In the genomic region with DNA sequence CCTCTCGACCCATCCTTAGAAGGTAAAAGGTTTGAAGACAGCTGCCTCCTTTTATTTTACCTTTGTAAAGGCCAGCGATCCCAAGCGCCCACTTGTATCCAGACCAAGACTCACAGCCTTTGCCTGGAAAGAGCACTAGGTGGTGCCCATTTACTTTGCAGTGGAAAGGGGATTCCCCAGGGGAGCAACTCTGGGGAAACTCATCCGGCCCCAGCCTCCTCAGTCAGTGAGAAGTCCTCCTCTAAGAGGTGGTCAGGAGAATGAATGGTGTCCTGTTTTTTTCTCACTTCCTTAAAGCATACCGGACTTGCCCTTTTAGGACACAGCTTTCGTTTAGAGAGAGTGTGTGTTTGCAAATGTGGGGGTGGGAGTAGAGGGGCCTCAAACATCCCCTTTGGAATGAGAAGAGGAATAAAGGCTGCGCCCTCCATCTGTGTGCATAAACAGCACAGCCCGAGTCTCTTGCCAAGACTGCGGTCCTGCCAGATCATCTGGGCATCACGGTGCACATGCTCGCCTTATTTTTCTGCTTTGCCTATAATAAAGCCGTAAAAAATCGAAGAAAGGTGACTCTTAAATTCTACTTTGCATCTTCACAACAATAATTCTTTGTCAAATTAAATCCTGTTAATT, we compare ENCODE assay signal across 9 mouse cellular contexts. TPM values are rescaled to one million over a fixed set of nuclear protein-coding genes. Genes with fewer than 3 reads are reported as not detected.
DNase-seq lines count a peak whose midpoint lies in the region; ATAC-seq and TF ChIP-seq lines count a peak whose summit lies in the region.
"Had no signal": no experiment of that assay in that cellular context is flagged by ENCODE, and none has a peak within 500 bp of the region (broad histone marks: within the 10 kb centered on the region; RNA-seq: fewer than 3 reads in every experiment).

No protein-coding gene starts in this region.

- 11% methylated on average over 13 of the region's 13 CpGs for WGBS in intestine, embryonic 15.5 days
- 8% methylated on average over 13 of the region's 13 CpGs for WGBS in lung, adult 2 months

- TF ChIP-seq POLR2A in lung, adult 2 months (IDR thresholded peaks at IDR 0.05; ENCODE audit: borderline replicate concordance, extremely low read depth, low read depth, low read length): no peak

- H3K27ac ChIP-seq in intestine, embryonic 15.5 days: peak overlapping the region; percentile 51; the same call in 1 of the 2 replicates

- no peaks in the 10 kb centered on the region for H3K27me3 ChIP-seq in intestine, embryonic 15.5 days (replicated peaks)

- H3K9ac ChIP-seq in intestine, embryonic 15.5 days: peak overlapping the region; percentile 10; the same call in 1 of the 2 replicates

- no peaks in the 10 kb centered on the region for H3K9me3 ChIP-seq in intestine, embryonic 15.5 days

- peak; percentile 46 for TF ChIP-seq CTCF in lung, adult 2 months (IDR thresholded peaks at IDR 0.05; ENCODE audit: insufficient read depth, low read length)

- H3K4me2 ChIP-seq in intestine, embryonic 15.5 days (replicated peaks): peak overlapping the region; percentile 49

- no peaks in the 10 kb centered on the region for H3K4me1 ChIP-seq in intestine, embryonic 15.5 days (replicated peaks)
- no peaks in the 10 kb centered on the region for H3K4me1 ChIP-seq in lung, adult 2 months (ENCODE audit: control insufficient read depth, insufficient read depth, low read length)

- H3K4me3 ChIP-seq in intestine, embryonic 15.5 days (replicated peaks): no peak overlapping the region
- H3K4me3 ChIP-seq in lung, adult 2 months (replicated peaks; ENCODE audit: extremely low read depth, low read depth, low read length): no peak overlapping the region
- H3K4me3 ChIP-seq: myocyte had no signal

- no peaks in the 10 kb centered on the region for H3K36me3 ChIP-seq in intestine, embryonic 15.5 days

- peak; percentile 93 for ATAC-seq in granulocyte monocyte progenitor cell, adult 5-6 weeks (replicated peaks; ENCODE audit: poor library complexity, severe bottlenecking)
- peak; percentile 90 for ATAC-seq in intestine, embryonic 15.5 days
- no peak for ATAC-seq in inflammation-experienced regulatory T-cells, adult 6 months

- DNase-seq in A20 (ENCODE audit: low read depth, low spot score): peak; percentile 2
- DNase-seq in ZHBTc4 (ENCODE audit: low read depth, low spot score): peak; percentile 76
- peak; percentile 88 for DNase-seq in embryo, embryonic 10.5 days (ENCODE audit: low spot score)
- peak; percentile 7 for DNase-seq in lung, adult 2 months
- DNase-seq in ovary, adult 18-20 months (ENCODE audit: low spot score): peak; percentile 10

RNA-seq across cellular contexts. Expression of a gene that starts 57.5 kb away (rescaled TPM):
- 8.2 and 23.0 TPM in 2 replicates for total RNA-seq in granulocyte monocyte progenitor cell, adult 5-6 weeks (2014; fragmentation: Nextera tagmentation)
- 19.1 and 21.0 TPM in 2 replicates for total RNA-seq in granulocyte monocyte progenitor cell, adult 5-6 weeks (2017)
- polyA plus RNA-seq in intestine, embryonic 15.5 days (2015; fragmentation: Nextera tagmentation; extraction: Ambion mirVana): 8.9 and 10.6 TPM in 2 replicates
- polyA plus RNA-seq in lung, adult 2 months (2012; rRNA removed): 1.2 TPM in 2 replicates
- 1 to 10 TPM; 3.6 to 5.1 (median 5.0) TPM for polyA plus RNA-seq in inflammation-experienced regulatory T-cells, adult 6 months (2017; shearing (Covaris generic))

Comparison
In these comparisons a context has a peak if more than half of its experiments do, and no peak if none do; other contexts are left out.
1. DNase-seq: peak in every context shown above with its lines; median percentile 88 in embryo, embryonic 10.5 days; 76 in ZHBTc4; 10 in ovary, adult 18-20 months; 7 in lung, adult 2 months; 2 in A20.